Mouse (Mus musculus): ENCODE data around the gene Gm49366. TPM values are rescaled to one million over a fixed set of nuclear protein-coding genes. Genes with fewer than 3 reads are reported as not detected.
A peak's percentile ranks its signal among the peaks of the same experiment; 100 is the strongest.
"Not testable (repeated sequence)": the region's sequence is repeated elsewhere in the genome, so short reads cannot be mapped to it uniquely, and the experiment has no call there.

Gm49366 gene
- polyA plus RNA-seq, 1 experiment = not detected

DNA sequence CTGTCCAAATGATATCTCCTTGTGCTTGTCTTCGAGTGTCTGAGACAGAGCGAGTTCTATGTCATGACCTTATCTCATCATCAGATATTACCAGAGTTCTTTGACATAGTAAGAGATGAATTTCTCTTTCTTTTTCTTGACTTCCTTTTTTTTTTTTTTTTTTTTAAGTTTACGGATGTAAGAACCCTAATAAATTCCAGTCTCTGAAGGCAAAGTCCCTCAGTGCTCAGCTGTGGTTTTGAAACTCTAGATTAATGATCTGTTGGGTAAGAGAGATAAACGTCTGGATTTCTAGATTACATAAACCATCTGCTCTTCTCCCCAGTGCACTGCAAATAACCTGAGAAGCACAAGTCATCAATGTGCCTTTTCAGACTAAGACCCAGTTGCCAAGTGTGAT is 4.6 kb upstream of the Gm49366 start:
- 45% methylated on average over 4 of the region's 4 CpGs for WGBS
- H3K4me1 ChIP-seq (ENCODE audit: control insufficient read depth, insufficient read depth, low read length) = peaks cover 10% of the 10 kb centered on the region; the same call in 1 of the 2 replicates
- H3K27me3 ChIP-seq (replicated peaks; ENCODE audit: control insufficient read depth, insufficient read depth, low read length) = no peaks in the 10 kb centered on the region
- no peak overlapping the region for H3K4me3 ChIP-seq (ENCODE audit: insufficient read depth, low read depth, low read length)
- no peaks in the 10 kb centered on the region for H3K36me3 ChIP-seq (ENCODE audit: control insufficient read depth, insufficient read depth, low read length)
- no peak for TF ChIP-seq CTCF (conservative IDR thresholded peaks at IDR 0.05; ENCODE audit: insufficient read depth, insufficient read length, low read depth, low read length)
- no peak for TF ChIP-seq POLR2A (IDR thresholded peaks at IDR 0.05; ENCODE audit: low read depth, low read length)
- H3K27ac ChIP-seq (ENCODE audit: insufficient read depth, low read depth, low read length) = no peak overlapping the region
- DNase-seq = no peak

- TF ChIP-seq POLR2A (IDR thresholded peaks at IDR 0.05; ENCODE audit: low read depth, low read length) = peak; percentile 31
- DNase-seq = peak; percentile 93
- Histone ChIP-seq H3K4me1 (ENCODE audit: control insufficient read depth, insufficient read depth, low read length) (peaks cover 20% of the 10 kb centered on the region; the same call in 1 of the 2 replicates), H3K27ac (ENCODE audit: insufficient read depth, low read depth, low read length) (peak within 1 kb of the TSS; percentile 82), H3K4me3 (ENCODE audit: insufficient read depth, low read depth, low read length) (peak within 1 kb of the TSS; percentile 72)
- 11% methylated on average over 32 of the region's 32 CpGs for WGBS
- H3K36me3 ChIP-seq (ENCODE audit: control insufficient read depth, insufficient read depth, low read length); H3K27me3 ChIP-seq (replicated peaks; ENCODE audit: control insufficient read depth, insufficient read depth, low read length): not testable (repeated sequence)
Measured at GRCm38 (mm10) chr12:84038241-84038640, 494 bp upstream of the Gm49366 start, which contains the start of gene Acot4. TSS of gene Acot4 (plus strand) at chr12:84038379.

DNA sequence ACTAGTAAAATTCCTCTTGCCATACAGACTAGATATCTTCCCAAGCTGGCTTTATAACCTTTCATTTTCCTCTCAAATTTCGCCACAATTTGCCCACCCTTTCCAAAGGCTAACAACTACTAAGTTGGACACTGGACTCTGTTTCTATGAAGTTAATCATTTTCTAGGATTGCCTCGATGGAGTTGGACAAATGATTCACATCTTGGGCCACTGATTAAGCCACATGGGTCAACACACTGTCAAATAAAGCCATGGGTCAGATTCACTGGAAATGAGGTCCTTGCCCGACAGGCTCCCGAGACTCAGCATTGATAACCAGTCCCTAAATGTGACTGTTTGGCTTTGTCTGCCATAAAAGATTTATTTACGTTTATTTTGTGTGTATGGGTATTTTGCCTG is 3.5 kb downstream of the Gm49366 start:
- H3K4me3 ChIP-seq (ENCODE audit: insufficient read depth, low read depth, low read length) = no peak overlapping the region
- WGBS = 45% methylated on average over 5 of the region's 5 CpGs
- TF ChIP-seq CTCF (conservative IDR thresholded peaks at IDR 0.05; ENCODE audit: insufficient read depth, insufficient read length, low read depth, low read length) = no peak
- TF ChIP-seq POLR2A (IDR thresholded peaks at IDR 0.05; ENCODE audit: low read depth, low read length) = no peak
- peak overlapping the region; percentile 99 for H3K27ac ChIP-seq (ENCODE audit: insufficient read depth, low read depth, low read length)
- H3K36me3 ChIP-seq (ENCODE audit: control insufficient read depth, insufficient read depth, low read length) = no peaks in the 10 kb centered on the region
- H3K27me3 ChIP-seq (replicated peaks; ENCODE audit: control insufficient read depth, insufficient read depth, low read length) = no peaks in the 10 kb centered on the region
- peak; percentile 92 for DNase-seq
- peaks cover 17% of the 10 kb centered on the region; the same call in 1 of the 2 replicates for H3K4me1 ChIP-seq (ENCODE audit: control insufficient read depth, insufficient read depth, low read length)

DNA sequence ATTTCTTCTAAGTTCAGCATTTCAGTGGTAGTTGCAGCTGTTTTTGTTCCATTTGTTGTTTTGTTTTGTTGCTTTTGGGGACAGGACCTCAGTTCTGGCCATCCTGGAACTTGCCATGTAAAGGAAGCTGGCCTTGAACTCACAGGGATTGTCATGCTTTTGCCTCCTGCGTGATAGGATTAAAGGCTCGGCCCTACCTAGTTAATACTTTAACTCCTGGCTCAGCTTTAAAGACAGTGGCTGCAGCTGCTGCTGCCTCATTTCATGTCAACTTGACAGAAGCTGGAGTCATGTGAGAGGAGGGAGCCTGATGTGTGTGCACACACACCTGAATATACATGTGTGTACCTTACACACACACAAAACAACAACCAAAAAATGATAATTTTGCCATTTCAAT is 5.3 kb downstream of the Gm49366 start:
- Histone ChIP-seq H3K36me3 (ENCODE audit: control insufficient read depth, insufficient read depth, low read length) (no peaks in the 10 kb centered on the region), H3K27me3 (replicated peaks; ENCODE audit: control insufficient read depth, insufficient read depth, low read length) (no peaks in the 10 kb centered on the region), H3K4me3 (ENCODE audit: insufficient read depth, low read depth, low read length) (no peak overlapping the region), H3K27ac (ENCODE audit: insufficient read depth, low read depth, low read length) (no peak overlapping the region), H3K4me1 (ENCODE audit: control insufficient read depth, insufficient read depth, low read length) (peaks cover 13% of the 10 kb centered on the region; the same call in 1 of the 2 replicates)
- no peak for TF ChIP-seq POLR2A (IDR thresholded peaks at IDR 0.05; ENCODE audit: low read depth, low read length)
- TF ChIP-seq CTCF (conservative IDR thresholded peaks at IDR 0.05; ENCODE audit: insufficient read depth, insufficient read length, low read depth, low read length) = no peak
- peak; percentile 75 for DNase-seq
- 41% methylated on average over 2 of the region's 2 CpGs for WGBS

- Histone ChIP-seq H3K4me3 (ENCODE audit: insufficient read depth, low read depth, low read length) (no peak overlapping the region), H3K27me3 (replicated peaks; ENCODE audit: control insufficient read depth, insufficient read depth, low read length) (no peaks in the 10 kb centered on the region), H3K27ac (ENCODE audit: insufficient read depth, low read depth, low read length) (no peak overlapping the region), H3K36me3 (ENCODE audit: control insufficient read depth, insufficient read depth, low read length) (no peaks in the 10 kb centered on the region), H3K4me1 (ENCODE audit: control insufficient read depth, insufficient read depth, low read length) (peaks cover 11% of the 10 kb centered on the region; the same call in 1 of the 2 replicates)
- DNase-seq = no peak
- TF ChIP-seq POLR2A (IDR thresholded peaks at IDR 0.05; ENCODE audit: low read depth, low read length) (no peak), CTCF (conservative IDR thresholded peaks at IDR 0.05; ENCODE audit: insufficient read depth, insufficient read length, low read depth, low read length) (no peak)
- WGBS = 98% methylated on average over 1 of the region's 1 CpGs
Measured at GRCm38 (mm10) chr12:84046906-84047305, 8.2 kb downstream of the Gm49366 start.

- H3K4me3 ChIP-seq (ENCODE audit: insufficient read depth, low read depth, low read length); H3K27me3 ChIP-seq (replicated peaks; ENCODE audit: control insufficient read depth, insufficient read depth, low read length); H3K36me3 ChIP-seq (ENCODE audit: control insufficient read depth, insufficient read depth, low read length); H3K4me1 ChIP-seq (ENCODE audit: control insufficient read depth, insufficient read depth, low read length): not testable (repeated sequence)
- DNase-seq = peak; percentile 90
- H3K27ac ChIP-seq (ENCODE audit: insufficient read depth, low read depth, low read length) = peak overlapping the region; percentile 72
- WGBS = 41% methylated on average over 5 of the region's 5 CpGs
Measured at GRCm38 (mm10) chr12:84050744-84051143, 12.0 kb downstream of the Gm49366 start.

- TF ChIP-seq POLR2A (IDR thresholded peaks at IDR 0.05; ENCODE audit: low read depth, low read length) (no peak), CTCF (conservative IDR thresholded peaks at IDR 0.05; ENCODE audit: insufficient read depth, insufficient read length, low read depth, low read length) (no peak)
- peak within 1 kb of the TSS; percentile 84 for H3K27ac ChIP-seq (ENCODE audit: insufficient read depth, low read depth, low read length)
- DNase-seq = peak; percentile 49
- 67% methylated on average over 5 of the region's 5 CpGs for WGBS
- peak within 1 kb of the TSS; percentile 69; the same call in 1 of the 2 replicates for H3K4me3 ChIP-seq (ENCODE audit: insufficient read depth, low read depth, low read length)
- H3K36me3 ChIP-seq (ENCODE audit: control insufficient read depth, insufficient read depth, low read length) = no peaks in the 10 kb centered on the region
- H3K4me1 ChIP-seq (ENCODE audit: control insufficient read depth, insufficient read depth, low read length) = peaks cover 3% of the 10 kb centered on the region; the same call in 1 of the 2 replicates
- no peaks in the 10 kb centered on the region for H3K27me3 ChIP-seq (replicated peaks; ENCODE audit: control insufficient read depth, insufficient read depth, low read length)
Measured at GRCm38 (mm10) chr12:84051937-84052474, 13.3 kb downstream of the Gm49366 start, which contains the start of gene Acot3. TSS of gene Acot3 (plus strand) at chr12:84052144.
